Mouse (Mus musculus) embryonic facial prominence, embryonic 10.5 days (tissue): ENCODE data around the gene Notch1. TPM values are rescaled to one million over a fixed set of nuclear protein-coding genes. Genes with fewer than 3 reads are reported as not detected.

Experiments used
- DNase-seq: peaks from one replicate; pipeline ENCODE4 v3.0.0-alpha.2; 2017; ENCODE audit warnings: low spot score
- H3K27ac ChIP-seq: fragments of 300-500 bp; sonication (generic); replicated peaks from 2 replicates; pipeline ENCODE4 v1.5.1; 2016; ENCODE audit warnings: mild to moderate bottlenecking
- H3K27me3 ChIP-seq: fragments of 300-500 bp; sonication (generic); replicated peaks from 2 replicates; pipeline ENCODE4 v1.6.1; 2016; ENCODE audit warnings: low read depth, mild to moderate bottlenecking; ENCODE audit not compliant: poor library complexity, severe bottlenecking
- H3K36me3 ChIP-seq: fragments of 300-500 bp; sonication (generic); replicated peaks from 2 replicates; pipeline ENCODE4 v1.6.1; 2016; ENCODE audit warnings: mild to moderate bottlenecking, moderate library complexity
- H3K4me1 ChIP-seq: fragments of 300-500 bp; sonication (generic); 2 replicates; pipeline ENCODE4 v1.6.1; 2016
- H3K4me3 ChIP-seq: fragments of 300-500 bp; sonication (generic); 2 replicates; pipeline ENCODE4 v1.5.1; 2016; ENCODE audit warnings: mild to moderate bottlenecking, moderate library complexity
- H3K9me3 ChIP-seq: fragments of 300-500 bp; sonication (generic); 2 replicates; pipeline ENCODE4 v1.6.1; 2016; ENCODE audit warnings: mild to moderate bottlenecking
- WGBS: fragments of 180-500 bp; shearing (Covaris S2); methylation state at CpG from one replicate; pipeline ENCODE4 v1.1.7; 2016; 5-methylcytosine and 5-hydroxymethylcytosine counted together
- polyA plus RNA-seq: library from polyadenylated mRNA; unstranded; fragments of >200 nt; fragmentation: Nextera tagmentation; extraction: Ambion mirVana; gene quantifications from 2 replicates; pipeline ENCODE4 v1.2.1, GENCODE M21; 2016

Notch1 gene
- polyA plus RNA-seq, 1 experiment from 2014 or later, result 17.1 TPM

- Histone ChIP-seq H3K27me3 (peaks cover 12% of the 10 kb centered on the region), H3K4me3 (no peak overlapping the region), H3K36me3 (no peaks in the 10 kb centered on the region), H3K27ac (0 out of 2 replicates have a peak overlapping the region, but pooled peaks have one; percentile 51), H3K9me3 (no peaks in the 10 kb centered on the region), H3K4me1 (peaks cover 59% of the 10 kb centered on the region)
- WGBS, result 76% methylated on average over 3 of the region's 3 CpGs
- no peak for DNase-seq
These were observed 27.8 kb upstream of the Notch1 start for GRCm38 (mm10) chr2:26544265-26544664.

- 90% methylated on average over 8 of the region's 8 CpGs for WGBS
- no peak for DNase-seq
- Histone ChIP-seq H3K4me1 (peaks cover 64% of the 10 kb centered on the region), H3K36me3 (no peaks in the 10 kb centered on the region), H3K4me3 (no peak overlapping the region), H3K9me3 (no peaks in the 10 kb centered on the region), H3K27ac (no peak overlapping the region; the same call in 1 of the 2 replicates), H3K27me3 (peaks cover 12% of the 10 kb centered on the region)
These were observed 27.3 kb upstream of the Notch1 start for GRCm38 (mm10) chr2:26543768-26544167.

GRCm38 (mm10) chr2:26543155-26543554 is 26.7 kb upstream of the Notch1 start:
- no peaks in the 10 kb centered on the region for H3K9me3 ChIP-seq
- peaks cover 68% of the 10 kb centered on the region for H3K4me1 ChIP-seq
- H3K4me3 ChIP-seq, result no peak overlapping the region
- H3K36me3 ChIP-seq, result no peaks in the 10 kb centered on the region
- no peak for DNase-seq
- H3K27me3 ChIP-seq, result peaks cover 12% of the 10 kb centered on the region
- no peak overlapping the region for H3K27ac ChIP-seq
- WGBS, result 57% methylated on average over 4 of the region's 4 CpGs

GRCm38 (mm10) chr2:26541258-26541910 is 24.9 kb upstream of the Notch1 start:
- WGBS, result 33% methylated on average over 9 of the region's 9 CpGs
- Histone ChIP-seq H3K4me3 (no peak overlapping the region), H3K4me1 (peaks cover 63% of the 10 kb centered on the region)

GRCm38 (mm10) chr2:26540721-26541120 is 24.3 kb upstream of the Notch1 start:
- 30% methylated on average over 7 of the region's 7 CpGs for WGBS
- peaks cover 68% of the 10 kb centered on the region for H3K4me1 ChIP-seq
- peaks cover 12% of the 10 kb centered on the region for H3K27me3 ChIP-seq
- H3K9me3 ChIP-seq, result no peaks in the 10 kb centered on the region
- no peak for DNase-seq
- H3K36me3 ChIP-seq, result no peaks in the 10 kb centered on the region
- 0 out of 2 replicates have a peak overlapping the region, but pooled peaks have one; percentile 2 for H3K4me3 ChIP-seq
- H3K27ac ChIP-seq, result peak overlapping the region; percentile 72

More at GRCm38 (mm10) chr2:26541258-26541910, 24.9 kb upstream of the Notch1 start:
- Histone ChIP-seq H3K27me3 (peaks cover 12% of the 10 kb centered on the region), H3K36me3 (no peaks in the 10 kb centered on the region), H3K27ac (peak overlapping the region; percentile 72), H3K9me3 (no peaks in the 10 kb centered on the region)
- DNase-seq, result peak; percentile 55

GRCm38 (mm10) chr2:26539516-26539915 is 23.1 kb upstream of the Notch1 start:
- 71% methylated on average over 2 of the region's 2 CpGs for WGBS
- H3K27ac ChIP-seq, result peak overlapping the region; percentile 35; the same call in 1 of the 2 replicates

GRCm38 (mm10) chr2:26535517-26536045 is 19.1 kb upstream of the Notch1 start:
- peaks cover 66% of the 10 kb centered on the region for H3K4me1 ChIP-seq
- H3K27me3 ChIP-seq, result peaks cover 19% of the 10 kb centered on the region
- no peak overlapping the region for H3K4me3 ChIP-seq
- no peaks in the 10 kb centered on the region for H3K9me3 ChIP-seq
- H3K27ac ChIP-seq, result peak overlapping the region; percentile 76
- DNase-seq, result peak; percentile 49
- 25% methylated on average over 4 of the region's 4 CpGs for WGBS
- no peaks in the 10 kb centered on the region for H3K36me3 ChIP-seq

More at GRCm38 (mm10) chr2:26539516-26539915, 23.1 kb upstream of the Notch1 start:
- H3K4me3 ChIP-seq, result no peak overlapping the region
- H3K9me3 ChIP-seq, result no peaks in the 10 kb centered on the region
- H3K36me3 ChIP-seq, result no peaks in the 10 kb centered on the region
- DNase-seq, result no peak
- H3K27me3 ChIP-seq, result peaks cover 12% of the 10 kb centered on the region
- peaks cover 75% of the 10 kb centered on the region for H3K4me1 ChIP-seq

GRCm38 (mm10) chr2:26534616-26535015 is 18.2 kb upstream of the Notch1 start:
- Histone ChIP-seq H3K36me3 (no peaks in the 10 kb centered on the region), H3K4me1 (peaks cover 58% of the 10 kb centered on the region), H3K4me3 (no peak overlapping the region), H3K9me3 (no peaks in the 10 kb centered on the region), H3K27me3 (peaks cover 10% of the 10 kb centered on the region; the same call in 1 of the 2 replicates), H3K27ac (peak overlapping the region; percentile 76)
- WGBS, result 70% methylated on average over 2 of the region's 2 CpGs
- DNase-seq, result no peak

GRCm38 (mm10) chr2:26534161-26534560 is 17.7 kb upstream of the Notch1 start:
- H3K4me1 ChIP-seq, result peaks cover 58% of the 10 kb centered on the region
- H3K27me3 ChIP-seq, result 0 out of 2 replicates have a peak, but pooled peaks cover 8% of the 10 kb centered on the region
- peak overlapping the region; percentile 76 for H3K27ac ChIP-seq
- 63% methylated on average over 3 of the region's 3 CpGs for WGBS
- H3K9me3 ChIP-seq, result no peaks in the 10 kb centered on the region
- no peak overlapping the region for H3K4me3 ChIP-seq
- H3K36me3 ChIP-seq, result no peaks in the 10 kb centered on the region
- DNase-seq, result no peak

GRCm38 (mm10) chr2:26533249-26533648 is 16.8 kb upstream of the Notch1 start:
- Histone ChIP-seq H3K36me3 (no peaks in the 10 kb centered on the region), H3K27me3 (0 out of 2 replicates have a peak, but pooled peaks cover 8% of the 10 kb centered on the region), H3K4me1 (peaks cover 52% of the 10 kb centered on the region), H3K27ac (peak overlapping the region; percentile 76), H3K9me3 (no peaks in the 10 kb centered on the region), H3K4me3 (0 out of 2 replicates have a peak overlapping the region, but pooled peaks have one; percentile 1)
- DNase-seq, result no peak
- 32% methylated on average over 5 of the region's 5 CpGs for WGBS

- H3K4me3 ChIP-seq, result no peak overlapping the region
- H3K9me3 ChIP-seq, result no peaks in the 10 kb centered on the region
- 91% methylated on average over 6 of the region's 6 CpGs for WGBS
- no peak for DNase-seq
- no peaks in the 10 kb centered on the region for H3K36me3 ChIP-seq
- H3K4me1 ChIP-seq, result peaks cover 58% of the 10 kb centered on the region
- H3K27me3 ChIP-seq, result 0 out of 2 replicates have a peak, but pooled peaks cover 8% of the 10 kb centered on the region
- no peak overlapping the region for H3K27ac ChIP-seq
These were observed 15.4 kb upstream of the Notch1 start for GRCm38 (mm10) chr2:26531829-26532228.

GRCm38 (mm10) chr2:26529881-26530280 is 13.4 kb upstream of the Notch1 start:
- H3K36me3 ChIP-seq, result no peaks in the 10 kb centered on the region
- H3K27me3 ChIP-seq, result 0 out of 2 replicates have a peak, but pooled peaks cover 8% of the 10 kb centered on the region
- no peak overlapping the region for H3K27ac ChIP-seq
- no peak for DNase-seq
- 74% methylated on average over 3 of the region's 3 CpGs for WGBS
- H3K9me3 ChIP-seq, result no peaks in the 10 kb centered on the region
- peaks cover 61% of the 10 kb centered on the region for H3K4me1 ChIP-seq
- H3K4me3 ChIP-seq, result no peak overlapping the region
